Mouse (Mus musculus): ENCODE measurements around the gene Calm4. TPM values are rescaled to one million over a fixed set of nuclear protein-coding genes. Genes with fewer than 3 reads are reported as not detected.
"Not testable (repeated sequence)": the region's sequence is repeated elsewhere in the genome, so short reads cannot be mapped to it uniquely, and the experiment has no call there.

Gene Calm4
- polyA plus RNA-seq, 1 experiment from 2014 or later = not detected

- Histone ChIP-seq H3K9me3 (no peaks in the 10 kb centered on the region), H3K4me3 (no peak overlapping the region), H3K9ac (no peak overlapping the region), H3K27ac (replicated peaks) (no peak overlapping the region), H3K27me3 (replicated peaks) (no peaks in the 10 kb centered on the region), H3K4me1 (no peaks in the 10 kb centered on the region), H3K36me3 (no peaks in the 10 kb centered on the region), H3K4me2 (no peak overlapping the region)
- ATAC-seq (ENCODE audit: extremely low read depth, insufficient number of reproducible peaks, low FRiP score, low TSS enrichment) = no peak
- 63% methylated on average over 4 of the region's 4 CpGs for WGBS
Observed at GRCm38 (mm10) chr13:3822105-3822504, 15.5 kb upstream of the Calm4 start.

GRCm38 (mm10) chr13:3825726-3826125, 11.8 kb upstream of the Calm4 start:
- Histone ChIP-seq H3K36me3 (no peaks in the 10 kb centered on the region), H3K27ac (replicated peaks) (no peak overlapping the region), H3K4me1 (no peaks in the 10 kb centered on the region), H3K27me3 (replicated peaks) (no peaks in the 10 kb centered on the region), H3K4me2 (no peak overlapping the region), H3K9ac (no peak overlapping the region), H3K9me3 (no peaks in the 10 kb centered on the region), H3K4me3 (no peak overlapping the region)
- no peak for ATAC-seq (ENCODE audit: extremely low read depth, insufficient number of reproducible peaks, low FRiP score, low TSS enrichment)

GRCm38 (mm10) chr13:3831546-3831945, 6.0 kb upstream of the Calm4 start:
- Histone ChIP-seq H3K4me1 (no peaks in the 10 kb centered on the region), H3K36me3 (no peaks in the 10 kb centered on the region), H3K9me3 (no peaks in the 10 kb centered on the region), H3K27ac (replicated peaks) (no peak overlapping the region), H3K27me3 (replicated peaks) (no peaks in the 10 kb centered on the region), H3K4me2 (no peak overlapping the region), H3K4me3 (no peak overlapping the region), H3K9ac (no peak overlapping the region)
- WGBS = 64% methylated on average over 5 of the region's 5 CpGs
- no peak for ATAC-seq (ENCODE audit: extremely low read depth, insufficient number of reproducible peaks, low FRiP score, low TSS enrichment)

- Histone ChIP-seq H3K27ac (replicated peaks) (no peak overlapping the region), H3K27me3 (replicated peaks) (no peaks in the 10 kb centered on the region), H3K4me2 (no peak overlapping the region), H3K9me3 (no peaks in the 10 kb centered on the region), H3K9ac (no peak overlapping the region), H3K36me3 (no peaks in the 10 kb centered on the region), H3K4me1 (no peaks in the 10 kb centered on the region), H3K4me3 (no peak overlapping the region)
- ATAC-seq (ENCODE audit: extremely low read depth, insufficient number of reproducible peaks, low FRiP score, low TSS enrichment) = no peak
- 42% methylated on average over 1 of the region's 1 CpGs for WGBS
Observed at GRCm38 (mm10) chr13:3831994-3832393, 5.6 kb upstream of the Calm4 start.

GRCm38 (mm10) chr13:3832450-3832849, 5.1 kb upstream of the Calm4 start:
- Histone ChIP-seq H3K27me3 (replicated peaks) (no peaks in the 10 kb centered on the region), H3K4me2 (no peak overlapping the region), H3K9me3 (no peaks in the 10 kb centered on the region), H3K4me1 (no peaks in the 10 kb centered on the region), H3K36me3 (no peaks in the 10 kb centered on the region), H3K4me3 (no peak overlapping the region), H3K27ac (replicated peaks) (no peak overlapping the region), H3K9ac (no peak overlapping the region)
- no peak for ATAC-seq (ENCODE audit: extremely low read depth, insufficient number of reproducible peaks, low FRiP score, low TSS enrichment)
- 72% methylated on average over 2 of the region's 2 CpGs for WGBS

GRCm38 (mm10) chr13:3833644-3834043, 3.9 kb upstream of the Calm4 start:
- H3K4me2 ChIP-seq; ATAC-seq (ENCODE audit: extremely low read depth, insufficient number of reproducible peaks, low FRiP score, low TSS enrichment); H3K36me3 ChIP-seq; H3K9ac ChIP-seq; H3K27ac ChIP-seq (replicated peaks); H3K27me3 ChIP-seq (replicated peaks); H3K4me1 ChIP-seq; H3K9me3 ChIP-seq; H3K4me3 ChIP-seq: not testable (repeated sequence)

GRCm38 (mm10) chr13:3840662-3841061, 3.1 kb downstream of the Calm4 start:
- not testable (repeated sequence) for H3K4me1 ChIP-seq; H3K9ac ChIP-seq; H3K4me2 ChIP-seq; ATAC-seq (ENCODE audit: extremely low read depth, insufficient number of reproducible peaks, low FRiP score, low TSS enrichment); H3K4me3 ChIP-seq; H3K36me3 ChIP-seq; H3K27ac ChIP-seq (replicated peaks); H3K27me3 ChIP-seq (replicated peaks); H3K9me3 ChIP-seq

GRCm38 (mm10) chr13:3850330-3850729, 12.8 kb downstream of the Calm4 start:
- H3K4me3 ChIP-seq = no peak overlapping the region
- no peak for ATAC-seq (ENCODE audit: extremely low read depth, insufficient number of reproducible peaks, low FRiP score, low TSS enrichment)
- H3K9ac ChIP-seq = no peak overlapping the region
- WGBS = 67% methylated on average over 1 of the region's 1 CpGs
- no peak overlapping the region for H3K27ac ChIP-seq (replicated peaks)
- no peaks in the 10 kb centered on the region for H3K36me3 ChIP-seq
- no peaks in the 10 kb centered on the region for H3K9me3 ChIP-seq
- no peaks in the 10 kb centered on the region for H3K4me1 ChIP-seq
- no peak overlapping the region for H3K4me2 ChIP-seq
- H3K27me3 ChIP-seq (replicated peaks) = no peaks in the 10 kb centered on the region

GRCm38 (mm10) chr13:3853648-3854333, 16.2 kb downstream of the Calm4 start, which contains the start of gene Calm5:
Gene Calm5 (plus strand): TSS chr13:3854173.
- H3K4me1 ChIP-seq = not testable (repeated sequence)
- 69% methylated on average over 3 of the region's 3 CpGs for WGBS

GRCm38 (mm10) chr13:3854856-3855255, 17.3 kb downstream of the Calm4 start:
- no peaks in the 10 kb centered on the region for H3K27me3 ChIP-seq (replicated peaks)
- H3K27ac ChIP-seq (replicated peaks) = no peak overlapping the region
- H3K4me1 ChIP-seq = 0 out of 2 replicates have a peak, but pooled peaks cover 4% of the 10 kb centered on the region
- H3K9me3 ChIP-seq = no peaks in the 10 kb centered on the region
- H3K36me3 ChIP-seq = no peaks in the 10 kb centered on the region
- H3K9ac ChIP-seq = no peak overlapping the region
- no peak overlapping the region for H3K4me3 ChIP-seq
- no peak for ATAC-seq (ENCODE audit: extremely low read depth, insufficient number of reproducible peaks, low FRiP score, low TSS enrichment)
- WGBS = 78% methylated on average over 2 of the region's 2 CpGs
- H3K4me2 ChIP-seq = no peak overlapping the region

More at GRCm38 (mm10) chr13:3853648-3854333, 16.2 kb downstream of the Calm4 start, which contains the start of gene Calm5:
- not testable (repeated sequence) for H3K36me3 ChIP-seq; ATAC-seq (ENCODE audit: extremely low read depth, insufficient number of reproducible peaks, low FRiP score, low TSS enrichment); H3K27me3 ChIP-seq (replicated peaks); H3K9me3 ChIP-seq; H3K4me3 ChIP-seq; H3K4me2 ChIP-seq; H3K27ac ChIP-seq (replicated peaks); H3K9ac ChIP-seq

GRCm38 (mm10) chr13:3856252-3856651, 18.7 kb downstream of the Calm4 start:
- WGBS = 70% methylated on average over 1 of the region's 1 CpGs

GRCm38 (mm10) chr13:3861251-3861650, 23.7 kb downstream of the Calm4 start:
- Histone ChIP-seq H3K9me3 (no peaks in the 10 kb centered on the region), H3K4me1 (peaks cover 13% of the 10 kb centered on the region), H3K4me2 (no peak overlapping the region), H3K27me3 (replicated peaks) (no peaks in the 10 kb centered on the region), H3K36me3 (no peaks in the 10 kb centered on the region), H3K9ac (no peak overlapping the region), H3K4me3 (no peak overlapping the region), H3K27ac (replicated peaks) (no peak overlapping the region)
- 77% methylated on average over 8 of the region's 8 CpGs for WGBS
- no peak for ATAC-seq (ENCODE audit: extremely low read depth, insufficient number of reproducible peaks, low FRiP score, low TSS enrichment)

More at GRCm38 (mm10) chr13:3856252-3856651, 18.7 kb downstream of the Calm4 start:
- no peaks in the 10 kb centered on the region for H3K27me3 ChIP-seq (replicated peaks)
- H3K9me3 ChIP-seq = no peaks in the 10 kb centered on the region
- H3K36me3 ChIP-seq = no peaks in the 10 kb centered on the region
- H3K27ac ChIP-seq (replicated peaks) = 0 out of 2 replicates have a peak overlapping the region, but pooled peaks have one; percentile 8
- no peak overlapping the region for H3K4me3 ChIP-seq
- no peak overlapping the region for H3K9ac ChIP-seq
- H3K4me1 ChIP-seq = 0 out of 2 replicates have a peak, but pooled peaks cover 4% of the 10 kb centered on the region
- no peak for ATAC-seq (ENCODE audit: extremely low read depth, insufficient number of reproducible peaks, low FRiP score, low TSS enrichment)
- no peak overlapping the region for H3K4me2 ChIP-seq

Measured in heart, embryonic 13.5 days (tissue).